Mouse (Mus musculus) lung, postnatal 0 days (tissue): ENCODE results near the gene Ferd3l. TPM values are rescaled to one million over a fixed set of nuclear protein-coding genes. Genes with fewer than 3 reads are reported as not detected.

Source experiments
- ATAC-seq: fragments of 200-750 bp; cut with Nextera tagmentation; 2 replicates; pipeline ENCODE4 v1.8.0; 2017; ENCODE audit warnings: moderate library complexity
- DNase-seq: peaks from one replicate; pipeline ENCODE4 v3.0.0-alpha.2; 2016; ENCODE audit warnings: low spot score
- H3K27ac ChIP-seq: fragments of 300-500 bp; sonication (generic); 2 replicates; pipeline ENCODE4 v1.5.1; 2014; ENCODE audit warnings: antibody characterized with exemption, mild to moderate bottlenecking, low read length, mixed read lengths
- H3K27me3 ChIP-seq: fragments of 300-500 bp; sonication (generic); replicated peaks from 2 replicates; pipeline ENCODE4 v1.6.1; 2014; ENCODE audit warnings: low read length, mixed read lengths; ENCODE audit not compliant: insufficient read depth
- H3K36me3 ChIP-seq: fragments of 300-500 bp; sonication (generic); 2 replicates; pipeline ENCODE4 v1.6.1; 2014; ENCODE audit warnings: low read length, mixed read lengths; ENCODE audit not compliant: insufficient read depth
- H3K4me1 ChIP-seq: fragments of 300-500 bp; sonication (generic); 2 replicates; pipeline ENCODE4 v1.6.1; 2014; ENCODE audit warnings: antibody characterized with exemption, low read depth, low read length, mixed read lengths; ENCODE audit not compliant: insufficient read depth
- H3K4me2 ChIP-seq: fragments of 300-500 bp; sonication (generic); replicated peaks from 2 replicates; pipeline ENCODE4 v1.6.1; 2014; ENCODE audit warnings: low read depth, mild to moderate bottlenecking, low read length, moderate library complexity, mixed read lengths
- H3K4me3 ChIP-seq: fragments of 300-500 bp; sonication (generic); 2 replicates; pipeline ENCODE4 v1.5.1; 2014; ENCODE audit warnings: low read depth, low read length
- H3K9ac ChIP-seq: fragments of 300-500 bp; sonication (generic); replicated peaks from 2 replicates; pipeline ENCODE4 v1.6.1; 2014; ENCODE audit warnings: low read depth, mild to moderate bottlenecking
- H3K9me3 ChIP-seq: fragments of 300-500 bp; sonication (generic); 2 replicates; pipeline ENCODE4 v1.6.1; 2016; ENCODE audit warnings: low read length, mixed read lengths
- CTCF ChIP-seq: IDR thresholded peaks from 2 replicates; pipeline ENCODE4 v1.5.1; 2016; ENCODE audit warnings: antibody characterized with exemption, mild to moderate bottlenecking
- EP300 ChIP-seq: IDR thresholded peaks from 2 replicates; pipeline ENCODE4 v1.6.1; 2016; ENCODE audit warnings: antibody characterized with exemption, mild to moderate bottlenecking, control low read depth
- WGBS: fragments of 180-500 bp; shearing (Covaris S2); extraction: QIAGEN DNeasy Blood & Tissue Kit; methylation state at CpG from one replicate; pipeline ENCODE4 v1.1.7; 2014; 5-methylcytosine and 5-hydroxymethylcytosine counted together
- polyA plus RNA-seq: library from polyadenylated mRNA; unstranded; fragments of >200 nt; fragmentation: Nextera tagmentation; extraction: Ambion mirVana; gene quantifications from 2 replicates; pipeline ENCODE4 v1.2.1, GENCODE M21; 2015

Gene Ferd3l
- polyA plus RNA-seq, 1 experiment from 2014 or later = not detected

- 3% methylated on average over 6 of the region's 6 CpGs for WGBS
- H3K27me3 ChIP-seq = peaks cover 84% of the 10 kb centered on the region
- no peaks in the 10 kb centered on the region for H3K4me1 ChIP-seq
- no peaks in the 10 kb centered on the region for H3K9me3 ChIP-seq
- ATAC-seq = no peak
- 0 out of 2 replicates have a peak overlapping the region, but pooled peaks have one; percentile 52 for H3K4me3 ChIP-seq
- H3K9ac ChIP-seq = no peak overlapping the region
- DNase-seq = no peak
- no peak overlapping the region for H3K27ac ChIP-seq
- no peak overlapping the region for H3K4me2 ChIP-seq
- H3K36me3 ChIP-seq = no peaks in the 10 kb centered on the region
- TF ChIP-seq CTCF = no peak
- no peak for TF ChIP-seq EP300
Observed at GRCm38 (mm10) chr12:33959206-33959605, 31.0 kb downstream of the Ferd3l start.

GRCm38 (mm10) chr12:33959846-33960245 lies 31.6 kb downstream of the Ferd3l start:
- Histone ChIP-seq H3K36me3 (no peaks in the 10 kb centered on the region), H3K4me1 (no peaks in the 10 kb centered on the region), H3K9me3 (no peaks in the 10 kb centered on the region), H3K4me3 (no peak overlapping the region), H3K9ac (no peak overlapping the region), H3K4me2 (no peak overlapping the region), H3K27me3 (peaks cover 85% of the 10 kb centered on the region), H3K27ac (no peak overlapping the region)
- no peak for DNase-seq
- WGBS = 9% methylated on average over 3 of the region's 3 CpGs
- no peak for ATAC-seq
- TF ChIP-seq CTCF = no peak
- no peak for TF ChIP-seq EP300

GRCm38 (mm10) chr12:33961013-33961412 lies 32.8 kb downstream of the Ferd3l start:
- DNase-seq = no peak
- Histone ChIP-seq H3K27ac (no peak overlapping the region), H3K4me1 (no peaks in the 10 kb centered on the region), H3K36me3 (no peaks in the 10 kb centered on the region), H3K9ac (no peak overlapping the region), H3K27me3 (peaks cover 83% of the 10 kb centered on the region), H3K4me2 (no peak overlapping the region), H3K9me3 (no peaks in the 10 kb centered on the region), H3K4me3 (no peak overlapping the region)
- TF ChIP-seq CTCF (no peak), EP300 (no peak)
- no peak for ATAC-seq
- WGBS = 35% methylated on average over 5 of the region's 5 CpGs

GRCm38 (mm10) chr12:33962118-33962772 lies 34.0 kb downstream of the Ferd3l start:
- ATAC-seq = no peak
- Histone ChIP-seq H3K4me1 (no peaks in the 10 kb centered on the region), H3K9ac (no peak overlapping the region), H3K36me3 (no peaks in the 10 kb centered on the region), H3K4me2 (no peak overlapping the region), H3K4me3 (no peak overlapping the region), H3K27ac (no peak overlapping the region), H3K9me3 (no peaks in the 10 kb centered on the region), H3K27me3 (peaks cover 82% of the 10 kb centered on the region)
- TF ChIP-seq EP300 = no peak
- no peak for TF ChIP-seq CTCF
- no peak for DNase-seq
- WGBS = 10% methylated on average over 17 of the region's 17 CpGs

- WGBS = 24% methylated on average over 9 of the region's 9 CpGs
- TF ChIP-seq EP300 (no peak), CTCF (no peak)
- H3K36me3 ChIP-seq = no peaks in the 10 kb centered on the region
- H3K9me3 ChIP-seq = no peaks in the 10 kb centered on the region
- H3K27me3 ChIP-seq = peaks cover 81% of the 10 kb centered on the region
- H3K27ac ChIP-seq = no peak overlapping the region
- H3K4me3 ChIP-seq = no peak overlapping the region
- no peak for ATAC-seq
- no peak overlapping the region for H3K9ac ChIP-seq
- H3K4me2 ChIP-seq = no peak overlapping the region
- H3K4me1 ChIP-seq = no peaks in the 10 kb centered on the region
- DNase-seq = no peak
Observed at GRCm38 (mm10) chr12:33962773-33963130, 34.5 kb downstream of the Ferd3l start.

- Histone ChIP-seq H3K9ac (no peak overlapping the region), H3K4me2 (no peak overlapping the region), H3K27me3 (peaks cover 81% of the 10 kb centered on the region), H3K4me1 (no peaks in the 10 kb centered on the region), H3K36me3 (no peaks in the 10 kb centered on the region), H3K9me3 (no peaks in the 10 kb centered on the region), H3K4me3 (no peak overlapping the region), H3K27ac (no peak overlapping the region)
- no peak for DNase-seq
- TF ChIP-seq EP300 (no peak), CTCF (no peak)
- ATAC-seq = no peak
- 9% methylated on average over 15 of the region's 15 CpGs for WGBS
Observed at GRCm38 (mm10) chr12:33963671-33964369, 35.6 kb downstream of the Ferd3l start.
